Mouse (Mus musculus) megakaryocyte-erythroid progenitor cell, adult 5-6 weeks (primary cell): Measurements from ENCODE around the gene Rasa3. TPM values are rescaled to one million over a fixed set of nuclear protein-coding genes. Genes with fewer than 3 reads are reported as not detected.

Experiments used
- ATAC-seq: replicated peaks from 2 replicates; pipeline ENCODE4 v1.8.0; 2016; ENCODE audit warnings: mild to moderate bottlenecking, inconsistent platforms; ENCODE audit not compliant: severe bottlenecking, poor library complexity, low FRiP score, low TSS enrichment
- total RNA-seq, 2 experiments: library from RNA; stranded (forward) in 1 of 2; stranded (reverse) in 1 of 2; fragments of 200-1000, 215-1000 nt in 1 of 2; fragments of >200 nt in 1 of 2; fragmentation: Nextera tagmentation in 1 of 2; gene quantifications; 2 replicates each; pipeline ENCODE4 v1.2.3; 2014 to 2017

The Rasa3 gene
- total RNA-seq, 2 experiments from 2014 or later: 25.9 to 34.4 TPM

- ATAC-seq: peak; percentile 15
These were observed 147.0 kb downstream of the Rasa3 start for GRCm38 (mm10) chr8:13530401-13530800.

DNA sequence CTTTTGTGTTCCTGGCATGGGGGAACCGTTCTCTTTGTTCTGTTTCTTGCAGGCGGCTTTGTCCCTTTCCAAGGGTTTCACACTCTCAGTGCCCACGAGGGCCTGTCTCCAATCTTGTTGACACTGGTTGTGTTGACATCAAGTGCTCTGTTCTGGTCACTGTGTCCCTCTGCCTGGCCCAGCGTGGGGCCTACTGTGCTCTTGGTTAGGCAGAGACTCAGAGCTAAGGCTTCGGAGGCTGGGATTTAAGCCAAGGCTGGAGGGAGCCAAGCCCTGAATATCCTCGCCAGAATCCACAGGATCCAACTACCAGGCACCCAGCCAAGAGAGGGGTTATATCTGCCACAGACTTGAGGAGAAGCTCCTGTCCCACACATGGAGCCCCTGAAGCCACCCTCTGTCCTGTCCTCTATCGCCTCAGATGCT is 147.5 kb downstream of the Rasa3 start:
- no peak for ATAC-seq

DNA sequence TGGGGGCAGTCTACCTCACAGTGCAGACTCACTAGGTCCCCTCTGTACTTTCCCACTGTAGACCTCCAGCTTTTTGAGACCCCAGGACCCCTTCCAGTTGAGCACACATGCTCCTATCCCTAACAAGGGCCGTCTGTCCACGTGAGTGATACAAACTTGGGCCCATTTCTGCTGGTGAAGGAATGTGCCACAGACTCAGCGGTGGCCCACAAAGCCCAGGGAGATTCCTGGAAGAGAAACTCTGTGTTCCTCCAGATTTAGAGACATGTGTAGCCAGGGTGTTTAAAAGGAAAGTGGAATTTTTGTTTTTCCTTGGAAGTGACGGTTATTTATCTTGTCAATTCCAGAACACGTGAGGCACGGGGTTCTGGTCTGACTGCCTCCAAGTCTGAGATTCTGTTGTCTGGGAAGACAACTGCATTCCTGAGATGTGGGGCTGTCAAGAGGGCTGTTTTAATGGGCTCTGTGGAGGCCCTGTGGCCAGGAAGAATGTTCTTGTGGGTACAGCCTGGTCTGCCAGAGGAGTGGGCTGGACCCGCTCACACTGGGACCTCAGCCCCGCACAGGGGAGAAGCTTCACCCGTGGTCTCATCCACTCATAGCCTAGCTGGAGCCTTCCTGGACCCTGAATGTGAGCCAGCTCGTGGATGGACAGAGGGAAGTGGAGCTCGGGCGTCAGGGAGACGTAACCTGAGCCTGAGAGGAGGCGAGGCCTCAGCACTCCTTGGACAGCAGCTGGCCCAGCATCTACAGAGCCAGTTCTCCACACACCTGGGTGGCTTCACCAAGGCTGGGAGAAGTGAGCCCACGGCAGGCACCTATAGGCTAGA is 148.2 kb downstream of the Rasa3 start:
- no peak for ATAC-seq

GRCm38 (mm10) chr8:13521392-13521791 is 156.0 kb downstream of the Rasa3 start:
- no peak for ATAC-seq

- ATAC-seq: no peak
These were observed 157.1 kb downstream of the Rasa3 start for GRCm38 (mm10) chr8:13520349-13520748.

- ATAC-seq: no peak
These were observed 157.9 kb downstream of the Rasa3 start for GRCm38 (mm10) chr8:13519503-13519902.

- ATAC-seq: no peak
These were observed 160.1 kb downstream of the Rasa3 start for GRCm38 (mm10) chr8:13517284-13517781.

Other genes with a start within 250 kb of the Rasa3 start
- not detected in 2 replicates for gene Tmem255b, start 242.4 kb downstream of the Rasa3 start, total RNA-seq (2014; fragmentation: Nextera tagmentation)
- gene Tmem255b, start 242.4 kb downstream of the Rasa3 start, total RNA-seq (2017): not detected in 2 replicates
- gene Gas6, start 183.1 kb downstream of the Rasa3 start, total RNA-seq (2014; fragmentation: Nextera tagmentation): not detected in 2 replicates
- gene Gas6, start 183.1 kb downstream of the Rasa3 start, total RNA-seq (2017): 1.3 TPM in 1 of 2 replicates, not detected in the other
- not detected in 2 replicates for gene 1700029H14Rik, start 115.1 kb downstream of the Rasa3 start, total RNA-seq (2014; fragmentation: Nextera tagmentation)
- gene 1700029H14Rik, start 115.1 kb downstream of the Rasa3 start, total RNA-seq (2017): not detected in 2 replicates
- not detected in 2 replicates for gene Cfap97d2, start 28.3 kb upstream of the Rasa3 start, total RNA-seq (2014; fragmentation: Nextera tagmentation)
- gene Cfap97d2, start 28.3 kb upstream of the Rasa3 start, total RNA-seq (2017): not detected in 2 replicates
- gene Cdc16, start 80.1 kb upstream of the Rasa3 start, total RNA-seq (2014; fragmentation: Nextera tagmentation): 48.8 and 72.3 TPM in 2 replicates
- 52.0 and 55.6 TPM in 2 replicates for gene Cdc16, start 80.1 kb upstream of the Rasa3 start, total RNA-seq (2017)
- gene Upf3a, start 108.0 kb upstream of the Rasa3 start, total RNA-seq (2014; fragmentation: Nextera tagmentation): 19.9 and 29.4 TPM in 2 replicates
- 32.6 and 33.0 TPM in 2 replicates for gene Upf3a, start 108.0 kb upstream of the Rasa3 start, total RNA-seq (2017)
- not detected in 2 replicates for gene AF366264, start 160.8 kb upstream of the Rasa3 start, total RNA-seq (2014; fragmentation: Nextera tagmentation)
- gene AF366264, start 160.8 kb upstream of the Rasa3 start, total RNA-seq (2017): not detected in 2 replicates
- 39.4 and 41.1 TPM in 2 replicates for gene Champ1, start 192.0 kb upstream of the Rasa3 start, total RNA-seq (2014; fragmentation: Nextera tagmentation)
- gene Champ1, start 192.0 kb upstream of the Rasa3 start, total RNA-seq (2017): 38.4 and 38.5 TPM in 2 replicates
- 1.1 and 8.7 TPM in 2 replicates for gene Coprs, start 212.7 kb upstream of the Rasa3 start, total RNA-seq (2014; fragmentation: Nextera tagmentation)
- 2.4 and 7.7 TPM in 2 replicates for gene Coprs, start 212.7 kb upstream of the Rasa3 start, total RNA-seq (2017)